Mouse (Mus musculus) hindbrain, embryonic 13.5 days (tissue): ENCODE data around the gene Stam2. TPM values are rescaled to one million over a fixed set of nuclear protein-coding genes. Genes with fewer than 3 reads are reported as not detected.

Experiments
- ATAC-seq: fragments of 200-750 bp; cut with Nextera tagmentation; 2 replicates; pipeline ENCODE4 v1.8.0; 2017; ENCODE audit warnings: moderate TSS enrichment; ENCODE audit not compliant: low FRiP score
- H3K27ac ChIP-seq: fragments of 300-500 bp; sonication (generic); 2 replicates; pipeline ENCODE4 v1.5.1; 2015; ENCODE audit warnings: inconsistent platforms, mild to moderate bottlenecking, moderate library complexity
- H3K27me3 ChIP-seq: fragments of 300-500 bp; sonication (generic); 2 replicates; pipeline ENCODE4 v1.6.1; 2015; ENCODE audit warnings: mild to moderate bottlenecking, inconsistent platforms
- H3K36me3 ChIP-seq: fragments of 300-500 bp; sonication (generic); 2 replicates; pipeline ENCODE4 v1.6.1; 2015; ENCODE audit warnings: mild to moderate bottlenecking, inconsistent platforms
- H3K4me1 ChIP-seq: fragments of 300-500 bp; sonication (generic); replicated peaks from 2 replicates; pipeline ENCODE4 v1.6.1; 2015; ENCODE audit warnings: inconsistent platforms
- H3K4me2 ChIP-seq: fragments of 300-500 bp; sonication (generic); 2 replicates; pipeline ENCODE4 v1.6.1; 2015; ENCODE audit warnings: inconsistent platforms, mild to moderate bottlenecking, moderate library complexity
- H3K4me3 ChIP-seq: fragments of 300-500 bp; sonication (generic); 2 replicates; pipeline ENCODE4 v1.5.1; 2015; ENCODE audit warnings: mild to moderate bottlenecking, inconsistent platforms
- H3K9ac ChIP-seq: fragments of 300-500 bp; sonication (generic); 2 replicates; pipeline ENCODE4 v1.6.1; 2015; ENCODE audit warnings: mild to moderate bottlenecking, inconsistent platforms
- H3K9me3 ChIP-seq: fragments of 300-500 bp; sonication (generic); 2 replicates; pipeline ENCODE4 v1.6.1; 2016; ENCODE audit warnings: inconsistent platforms
- WGBS: fragments of 180-500 bp; shearing (Covaris S2); methylation state at CpG from one replicate; pipeline ENCODE4 v1.1.7; 2015; 5-methylcytosine and 5-hydroxymethylcytosine counted together
- polyA plus RNA-seq: library from polyadenylated mRNA; unstranded; fragments of >200 nt; fragmentation: Nextera tagmentation; extraction: Ambion mirVana; gene quantifications from 2 replicates; pipeline ENCODE4 v1.2.1, GENCODE M21; 2015

Stam2 gene
- 40.9 and 42.0 TPM in 2 replicates for polyA plus RNA-seq

DNA sequence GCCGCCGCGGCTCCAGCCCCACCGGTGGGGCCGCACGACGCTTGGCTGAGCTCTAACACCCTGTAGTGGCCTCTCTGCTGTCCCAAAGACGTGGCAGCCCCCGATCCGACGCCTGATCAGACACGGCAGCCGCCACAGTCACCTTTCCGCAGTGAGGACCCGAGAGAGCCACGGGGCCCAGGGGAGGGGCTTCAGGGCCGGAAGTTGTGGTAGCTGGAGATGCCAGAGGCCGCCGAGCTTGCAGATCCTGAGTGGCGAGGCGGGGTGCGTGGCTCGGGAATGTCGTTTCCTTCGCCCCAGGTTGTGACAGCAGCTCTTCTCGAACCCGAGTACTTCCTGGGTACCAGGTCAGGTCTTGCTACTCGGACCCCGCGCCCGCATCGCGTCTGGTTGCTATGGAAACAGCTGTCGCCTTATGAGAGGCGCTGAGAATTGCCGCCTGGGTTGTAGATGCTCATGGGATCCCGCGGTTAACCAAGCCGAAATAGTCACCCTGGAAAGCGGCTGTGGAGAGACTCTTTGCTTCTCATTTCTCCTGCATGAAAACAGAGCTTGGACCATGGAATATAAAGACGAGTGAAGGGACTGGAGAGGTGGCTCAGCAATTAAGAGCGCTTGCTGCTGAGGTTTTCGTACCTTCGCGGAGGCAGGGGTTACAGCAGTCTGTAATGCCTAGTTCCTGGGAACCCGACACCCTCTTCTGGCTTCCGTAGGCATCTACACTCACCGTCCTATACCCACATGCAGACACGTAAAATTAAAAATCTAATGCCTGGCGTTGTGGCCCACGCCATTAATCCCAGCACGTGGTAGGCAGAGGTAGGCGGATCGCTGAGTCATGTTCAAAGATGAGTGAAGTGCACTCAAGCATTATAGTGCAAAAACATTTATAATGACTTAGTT lies at the start of gene Stam2:
Gene Stam2, minus strand, starts transcription at position 26 of the 903 bp plus-strand sequence.
- WGBS: 7% methylated on average over 54 of the region's 54 CpGs
- ATAC-seq: peak; percentile 96

DNA sequence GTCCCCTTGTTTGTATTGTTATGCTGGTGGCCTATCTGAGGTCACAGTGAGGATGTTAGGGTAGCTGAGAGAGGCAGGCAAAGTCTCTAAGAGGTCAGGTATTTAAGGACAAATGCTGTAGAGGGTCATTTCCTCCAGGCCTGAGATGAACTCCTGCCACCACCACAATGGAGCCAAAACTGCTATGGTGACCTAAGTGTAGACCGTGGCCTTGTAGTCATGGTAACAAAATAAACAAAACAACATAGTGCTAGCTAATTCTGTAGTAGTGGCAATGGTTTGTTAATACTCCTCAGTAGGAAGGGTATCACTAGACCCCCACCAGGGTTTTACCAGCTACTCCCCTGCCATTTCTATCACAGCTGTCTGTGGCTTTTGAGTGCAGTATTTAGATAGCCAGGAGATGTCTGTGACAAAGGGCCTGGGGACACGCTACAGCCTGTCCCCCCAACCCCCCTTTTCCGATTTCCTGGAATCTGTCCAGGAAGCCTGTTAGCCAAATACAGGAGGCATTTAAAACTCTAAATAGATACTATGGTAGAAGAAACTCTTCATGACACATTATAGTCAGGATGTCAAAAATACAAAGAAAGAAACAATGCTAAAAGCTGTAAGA lies 43.1 kb upstream of the Stam2 start:
- Histone ChIP-seq H3K9ac (no peak overlapping the region), H3K9me3 (no peaks in the 10 kb centered on the region), H3K27me3 (no peaks in the 10 kb centered on the region), H3K4me2 (no peak overlapping the region), H3K27ac (no peak overlapping the region), H3K4me1 (0 out of 2 replicates have a peak, but pooled peaks cover 6% of the 10 kb centered on the region), H3K4me3 (no peak overlapping the region), H3K36me3 (no peaks in the 10 kb centered on the region)
- ATAC-seq: no peak
- WGBS: 55% methylated on average over 3 of the region's 3 CpGs

More for the DNA sequence above, at the start of gene Stam2:
- H3K36me3 ChIP-seq: peaks cover 3% of the 10 kb centered on the region; the same call in 1 of the 2 replicates
- peak within 1 kb of the TSS; percentile 87 for H3K4me3 ChIP-seq
- peak within 1 kb of the TSS; percentile 98 for H3K27ac ChIP-seq
- H3K9ac ChIP-seq: peak within 1 kb of the TSS; percentile 85
- peaks cover 18% of the 10 kb centered on the region for H3K4me1 ChIP-seq
- H3K9me3 ChIP-seq: no peaks in the 10 kb centered on the region
- no peaks in the 10 kb centered on the region for H3K27me3 ChIP-seq
- peak within 1 kb of the TSS; percentile 61 for H3K4me2 ChIP-seq

DNA sequence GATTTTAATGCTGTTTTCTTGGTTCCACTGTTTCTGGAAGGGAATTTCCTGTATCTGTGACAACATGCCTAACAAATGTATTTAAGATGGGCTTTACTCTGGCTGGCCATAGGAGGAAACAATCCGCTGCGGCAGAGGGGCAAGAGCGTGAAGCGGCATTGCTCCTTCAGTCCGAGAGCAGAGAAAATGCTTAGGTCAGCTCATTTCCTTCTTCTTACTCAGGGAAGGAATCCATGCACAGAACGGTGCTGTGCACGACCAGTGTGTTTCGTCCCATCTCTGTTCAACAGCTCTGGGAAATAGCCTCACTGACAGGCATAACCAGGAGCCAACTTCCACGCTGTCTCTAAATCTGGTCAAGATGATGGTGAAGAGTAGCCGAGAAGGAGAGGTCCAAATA lies 37.9 kb upstream of the Stam2 start:
- Histone ChIP-seq H3K27ac (no peak overlapping the region), H3K36me3 (no peaks in the 10 kb centered on the region), H3K9me3 (no peaks in the 10 kb centered on the region), H3K9ac (no peak overlapping the region), H3K4me1 (0 out of 2 replicates have a peak, but pooled peaks cover 2% of the 10 kb centered on the region), H3K4me3 (no peak overlapping the region), H3K4me2 (no peak overlapping the region), H3K27me3 (no peaks in the 10 kb centered on the region)
- no peak for ATAC-seq
- 83% methylated on average over 10 of the region's 10 CpGs for WGBS

DNA sequence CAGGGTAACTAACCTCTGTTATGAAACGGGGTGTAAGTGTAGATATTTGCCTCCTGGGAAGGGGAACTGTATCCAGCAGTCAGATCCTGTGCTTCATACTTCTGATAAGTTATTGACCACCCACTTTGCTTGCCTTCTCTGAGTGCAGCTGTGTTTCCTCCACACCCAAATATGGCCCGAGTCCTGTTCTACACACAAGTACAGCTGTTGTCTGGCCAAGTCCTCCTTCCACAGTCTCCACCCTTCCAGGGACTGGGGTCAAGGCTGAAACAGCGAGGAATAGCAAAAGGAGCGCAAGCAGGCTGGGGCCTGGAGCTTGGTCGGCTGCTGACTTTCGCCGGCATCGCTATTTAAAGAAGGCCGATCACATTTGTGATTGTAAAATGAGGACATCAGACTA lies 37.3 kb upstream of the Stam2 start:
- Histone ChIP-seq H3K36me3 (no peaks in the 10 kb centered on the region), H3K27ac (no peak overlapping the region), H3K4me2 (no peak overlapping the region), H3K9ac (no peak overlapping the region), H3K27me3 (no peaks in the 10 kb centered on the region), H3K4me3 (no peak overlapping the region), H3K9me3 (no peaks in the 10 kb centered on the region), H3K4me1 (no peaks in the 10 kb centered on the region)
- ATAC-seq: no peak
- WGBS: 90% methylated on average over 9 of the region's 9 CpGs

DNA sequence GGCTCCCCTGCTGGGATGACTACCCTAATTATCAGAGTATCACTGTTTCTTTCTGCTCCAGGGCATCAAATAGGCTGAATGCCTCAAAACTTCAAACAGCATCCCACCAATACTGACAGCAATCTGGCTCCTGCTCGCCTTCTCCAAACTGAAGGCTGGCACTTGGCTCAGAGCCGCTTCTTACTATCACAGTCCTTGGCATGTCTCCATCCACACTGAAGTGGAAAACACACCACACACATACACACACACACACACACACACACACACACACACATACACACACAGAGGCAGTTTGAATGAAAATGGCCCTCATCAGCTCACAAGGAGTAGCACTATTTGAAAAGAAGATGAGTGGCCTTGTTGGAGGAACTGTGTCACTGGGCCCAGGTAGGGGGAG lies 35.8 kb upstream of the Stam2 start:
- no peak overlapping the region for H3K9ac ChIP-seq
- H3K27ac ChIP-seq: no peak overlapping the region
- no peaks in the 10 kb centered on the region for H3K36me3 ChIP-seq
- 79% methylated on average over 2 of the region's 2 CpGs for WGBS
- no peaks in the 10 kb centered on the region; the same call in 1 of the 2 replicates for H3K4me1 ChIP-seq
- no peak overlapping the region for H3K4me2 ChIP-seq
- no peak for ATAC-seq
- H3K27me3 ChIP-seq: no peaks in the 10 kb centered on the region
- no peak overlapping the region for H3K4me3 ChIP-seq
- no peaks in the 10 kb centered on the region for H3K9me3 ChIP-seq

DNA sequence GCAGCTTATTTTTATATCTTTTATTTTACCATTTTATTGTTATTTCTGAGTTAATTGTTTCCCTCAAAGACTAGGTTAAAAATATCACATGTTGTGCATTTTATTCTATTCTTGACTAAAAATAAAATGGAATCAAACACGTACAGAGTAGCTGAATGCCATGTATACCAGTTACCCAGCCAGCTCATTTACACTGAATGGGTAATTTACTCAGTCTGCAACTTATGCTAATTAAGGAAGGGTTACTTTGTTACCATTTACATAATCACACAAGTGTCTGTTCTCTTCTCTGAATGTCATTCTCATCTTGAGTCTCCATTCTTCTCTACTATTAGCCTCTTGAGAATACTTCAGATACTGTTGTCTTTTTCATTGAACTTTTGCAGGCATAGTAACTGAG lies 32.3 kb upstream of the Stam2 start:
- no peak overlapping the region for H3K27ac ChIP-seq
- no peaks in the 10 kb centered on the region for H3K9me3 ChIP-seq
- no peak for ATAC-seq
- H3K4me1 ChIP-seq: no peaks in the 10 kb centered on the region; the same call in 1 of the 2 replicates
- no peak overlapping the region for H3K4me3 ChIP-seq
- H3K27me3 ChIP-seq: no peaks in the 10 kb centered on the region
- 33% methylated on average over 1 of the region's 1 CpGs for WGBS
- no peak overlapping the region for H3K4me2 ChIP-seq
- no peak overlapping the region for H3K9ac ChIP-seq
- H3K36me3 ChIP-seq: no peaks in the 10 kb centered on the region

DNA sequence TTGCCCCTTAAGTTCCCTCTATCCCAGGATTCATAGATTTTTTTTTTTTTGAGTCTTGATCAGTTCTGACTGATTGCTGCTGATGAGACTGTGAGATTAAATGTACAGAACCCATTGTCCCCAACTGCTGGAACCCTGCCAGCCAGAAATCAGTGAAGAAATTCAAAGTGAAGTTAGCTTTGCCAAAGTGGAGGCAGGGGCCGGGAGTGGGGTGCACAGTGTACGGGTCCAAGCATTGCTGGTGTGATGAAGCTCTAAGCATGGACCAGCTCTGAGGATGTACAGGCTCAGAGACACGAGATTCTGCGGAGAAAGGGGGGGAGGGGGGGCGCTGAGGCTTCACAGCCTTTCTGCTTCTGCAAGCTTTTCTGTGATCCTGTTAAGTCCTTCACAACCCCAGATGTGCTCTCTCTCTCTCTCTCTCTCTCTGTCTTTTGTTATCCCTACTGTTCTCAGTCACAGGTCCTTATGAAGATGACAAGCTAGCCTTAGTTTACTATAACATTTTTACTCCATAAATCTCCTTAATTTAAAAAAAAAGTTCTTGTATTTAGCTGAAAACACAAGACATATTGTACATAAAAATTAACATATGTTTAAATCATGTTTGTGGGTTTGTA lies 30.8 kb upstream of the Stam2 start:
- ATAC-seq: peak; percentile 66; the same call in 1 of the 2 replicates
- no peaks in the 10 kb centered on the region for H3K27me3 ChIP-seq
- H3K36me3 ChIP-seq: no peaks in the 10 kb centered on the region
- no peak overlapping the region for H3K4me2 ChIP-seq
- 32% methylated on average over 4 of the region's 5 CpGs for WGBS
- no peak overlapping the region for H3K4me3 ChIP-seq
- no peaks in the 10 kb centered on the region; the same call in 1 of the 2 replicates for H3K4me1 ChIP-seq
- no peak overlapping the region for H3K27ac ChIP-seq
- H3K9ac ChIP-seq: no peak overlapping the region
- no peaks in the 10 kb centered on the region for H3K9me3 ChIP-seq

DNA sequence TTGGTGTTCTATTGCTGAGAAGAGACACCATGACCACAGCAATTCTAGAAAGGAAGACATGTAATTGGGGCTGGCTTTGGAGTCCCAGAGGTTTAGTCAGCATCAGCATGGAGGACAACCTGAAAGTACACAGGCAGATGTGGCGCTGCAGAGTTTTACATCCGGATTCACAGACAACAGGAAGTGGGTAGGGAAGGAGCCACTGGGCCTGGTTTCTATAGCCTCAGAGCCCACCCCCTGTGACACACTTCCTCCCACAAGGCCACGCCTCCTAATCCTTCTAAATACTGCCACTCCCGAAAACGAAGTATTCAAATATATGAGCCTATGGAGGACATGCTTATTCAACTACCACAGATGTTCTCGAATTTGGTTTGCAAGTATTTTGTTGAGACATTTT lies 23.0 kb upstream of the Stam2 start:
- no peaks in the 10 kb centered on the region; the same call in 1 of the 2 replicates for H3K4me1 ChIP-seq
- 91% methylated on average over 6 of the region's 6 CpGs for WGBS
- no peak for ATAC-seq
- H3K4me2 ChIP-seq: no peak overlapping the region
- H3K36me3 ChIP-seq: no peaks in the 10 kb centered on the region
- no peak overlapping the region for H3K9ac ChIP-seq
- no peaks in the 10 kb centered on the region for H3K27me3 ChIP-seq
- no peak overlapping the region for H3K4me3 ChIP-seq
- no peaks in the 10 kb centered on the region for H3K9me3 ChIP-seq
- H3K27ac ChIP-seq: no peak overlapping the region

DNA sequence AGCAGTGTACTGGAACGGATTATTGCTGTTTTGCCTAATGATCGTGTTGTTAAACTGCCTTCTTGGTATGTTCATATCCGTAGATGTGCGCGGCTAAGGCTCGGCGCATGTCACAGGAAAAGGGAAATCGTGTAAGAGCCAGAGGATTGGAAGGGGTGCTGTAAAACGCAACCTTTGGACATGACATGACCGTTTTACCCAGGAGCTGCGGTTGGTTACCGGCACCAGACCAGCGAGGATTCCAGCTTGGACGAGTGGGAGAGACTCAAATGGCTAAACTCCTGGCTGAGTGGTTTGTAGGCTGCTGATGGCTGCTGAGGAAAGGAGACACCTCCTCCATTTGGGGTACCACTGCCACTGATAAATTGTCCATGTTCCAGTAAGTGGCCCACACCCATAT lies 21.8 kb upstream of the Stam2 start:
- no peak overlapping the region for H3K9ac ChIP-seq
- H3K36me3 ChIP-seq: no peaks in the 10 kb centered on the region
- H3K4me3 ChIP-seq: no peak overlapping the region
- H3K4me2 ChIP-seq: no peak overlapping the region
- 83% methylated on average over 14 of the region's 14 CpGs for WGBS
- H3K9me3 ChIP-seq: no peaks in the 10 kb centered on the region
- H3K27ac ChIP-seq: no peak overlapping the region
- no peak for ATAC-seq
- no peaks in the 10 kb centered on the region; the same call in 1 of the 2 replicates for H3K4me1 ChIP-seq
- no peaks in the 10 kb centered on the region for H3K27me3 ChIP-seq

DNA sequence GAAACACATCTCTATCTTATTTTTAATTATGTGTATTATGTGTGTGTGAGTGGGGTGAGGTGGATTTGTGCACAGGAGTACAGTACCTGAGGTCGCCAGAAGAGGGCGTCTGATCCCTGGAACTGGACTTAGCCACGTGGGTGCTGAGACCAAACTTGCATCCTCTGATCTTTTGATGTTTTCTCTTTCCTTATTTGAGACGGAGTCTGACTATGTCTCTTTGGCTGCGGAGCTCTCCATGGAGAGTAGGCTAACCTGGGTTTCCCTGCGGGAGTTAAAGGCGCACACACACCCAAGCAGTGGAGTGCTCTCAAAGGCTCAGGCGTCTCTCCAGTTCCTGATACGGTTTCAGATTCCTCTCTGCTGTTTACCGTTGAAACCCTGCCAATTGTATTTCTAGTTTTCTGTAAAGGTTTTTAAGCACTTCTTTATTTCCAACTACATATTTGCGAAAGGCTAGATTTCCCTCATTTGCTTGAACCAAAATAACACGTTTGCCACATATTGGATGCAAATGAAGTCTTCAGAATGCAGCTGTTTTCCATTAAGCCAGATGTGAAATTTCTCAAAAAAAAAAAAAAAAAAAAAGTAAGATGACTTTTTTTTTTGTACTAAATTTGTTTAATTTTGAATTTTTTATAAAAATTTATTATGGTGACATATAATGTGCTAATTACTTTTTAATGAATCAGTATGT lies 21.1 kb upstream of the Stam2 start:
- Histone ChIP-seq H3K4me1 (no peaks in the 10 kb centered on the region; the same call in 1 of the 2 replicates), H3K36me3 (no peaks in the 10 kb centered on the region), H3K9ac (no peak overlapping the region), H3K4me2 (peak overlapping the region; percentile 46), H3K27ac (no peak overlapping the region), H3K4me3 (no peak overlapping the region), H3K9me3 (no peaks in the 10 kb centered on the region), H3K27me3 (no peaks in the 10 kb centered on the region)
- ATAC-seq: peak; percentile 68; the same call in 1 of the 2 replicates
- WGBS: 28% methylated on average over 12 of the region's 12 CpGs

DNA sequence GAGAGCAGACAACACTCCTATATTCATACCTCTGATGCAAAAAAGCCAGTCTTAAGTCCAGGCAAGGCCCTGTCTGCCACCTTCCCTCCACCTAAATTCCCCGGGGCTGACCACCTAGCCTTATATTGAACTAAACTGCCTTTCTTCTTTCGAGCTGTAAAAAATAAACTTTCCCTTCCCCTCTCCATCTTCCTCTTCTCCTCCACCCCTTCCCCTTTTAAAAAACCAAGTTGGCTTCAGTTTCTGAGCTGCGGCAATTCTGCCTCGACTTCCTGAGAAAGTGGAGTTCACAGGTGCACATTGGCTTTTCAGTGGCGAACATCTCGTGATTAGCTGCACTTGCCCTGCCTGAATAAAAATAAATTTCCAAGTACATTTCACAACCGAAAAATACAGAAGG lies 20.4 kb upstream of the Stam2 start:
- no peak overlapping the region for H3K4me3 ChIP-seq
- WGBS: 69% methylated on average over 7 of the region's 7 CpGs
- no peak overlapping the region for H3K9ac ChIP-seq
- no peaks in the 10 kb centered on the region for H3K36me3 ChIP-seq
- no peak overlapping the region for H3K27ac ChIP-seq
- H3K9me3 ChIP-seq: no peaks in the 10 kb centered on the region
- no peak for ATAC-seq
- no peaks in the 10 kb centered on the region; the same call in 1 of the 2 replicates for H3K4me1 ChIP-seq
- H3K27me3 ChIP-seq: no peaks in the 10 kb centered on the region
- no peak overlapping the region for H3K4me2 ChIP-seq

DNA sequence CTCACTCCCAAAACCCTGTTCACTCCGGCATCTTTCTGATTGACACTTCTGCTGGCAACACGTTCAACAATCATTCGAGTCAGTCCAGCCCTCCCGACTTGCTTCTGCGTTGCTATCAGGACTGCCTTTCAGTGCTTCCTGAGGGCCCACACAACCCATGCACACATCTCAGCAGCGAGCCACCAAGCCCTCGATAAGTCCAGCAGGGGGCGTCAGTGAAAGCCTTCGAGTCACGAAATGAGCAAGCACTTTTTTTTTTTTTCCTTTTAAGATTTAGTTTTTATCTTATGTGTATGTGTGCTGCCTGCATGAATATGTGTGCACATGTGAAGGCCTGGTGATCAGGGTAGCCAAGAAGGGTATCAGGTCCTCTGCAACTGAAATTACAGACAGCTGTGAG lies 16.5 kb upstream of the Stam2 start:
- no peaks in the 10 kb centered on the region for H3K9me3 ChIP-seq
- H3K9ac ChIP-seq: no peak overlapping the region
- no peak for ATAC-seq
- H3K27ac ChIP-seq: no peak overlapping the region
- WGBS: 26% methylated on average over 10 of the region's 10 CpGs
- H3K27me3 ChIP-seq: no peaks in the 10 kb centered on the region
- H3K36me3 ChIP-seq: no peaks in the 10 kb centered on the region
- peaks cover under 1% of the 10 kb centered on the region; the same call in 1 of the 2 replicates for H3K4me1 ChIP-seq
- no peak overlapping the region for H3K4me3 ChIP-seq
- H3K4me2 ChIP-seq: no peak overlapping the region
